Mouse (Mus musculus): ENCODE data around the gene Tnfrsf8.

GRCm38 (mm10) chr4:145244676-145245075 lies 70.3 kb downstream of the Tnfrsf8 start:
- TF ChIP-seq POLR2A (IDR thresholded peaks at IDR 0.05; ENCODE audit: low read depth, low read length) (no peak), CTCF (IDR thresholded peaks at IDR 0.05; ENCODE audit: extremely low read depth, insufficient read depth, insufficient read length, insufficient replicate concordance) (no peak)
